In genomic region chr17:73572440-73572839, GRCm38 (mm10) we compare ENCODE assay signal across 8 mouse cellular contexts.
A peak's percentile ranks its signal among the peaks of the same experiment; 100 is the strongest.
DNase-seq lines count a peak whose midpoint lies in the region; ATAC-seq and TF ChIP-seq lines count a peak whose summit lies in the region.

No protein-coding gene starts in this region.

- TF ChIP-seq EP300 in stomach, postnatal 0 days (optimal IDR thresholded peaks at IDR 0.05), result no peak

- no peaks in the 10 kb centered on the region for H3K27me3 ChIP-seq in stomach, postnatal 0 days (ENCODE audit: control insufficient read depth, insufficient read depth, low read length)

- ATAC-seq in stomach, postnatal 0 days (ENCODE audit: low FRiP score, low TSS enrichment), result no peak

- H3K4me3 ChIP-seq in lung, adult 2 months (replicated peaks; ENCODE audit: extremely low read depth, low read depth, low read length), result no peak overlapping the region
- H3K4me3 ChIP-seq in stomach, postnatal 0 days (ENCODE audit: low read depth, low read length), result no peak overlapping the region

- peak; percentile 39 for TF ChIP-seq CTCF in lung, adult 2 months (IDR thresholded peaks at IDR 0.05; ENCODE audit: insufficient read depth, low read length)
- peak; percentile 59 for TF ChIP-seq CTCF in stomach, postnatal 0 days (IDR thresholded peaks at IDR 0.05; ENCODE audit: low read depth)

- H3K9me3 ChIP-seq in stomach, postnatal 0 days (ENCODE audit: control insufficient read depth, low read length), result no peaks in the 10 kb centered on the region

- H3K4me2 ChIP-seq in stomach, postnatal 0 days (replicated peaks; ENCODE audit: low read depth), result no peak overlapping the region

- DNase-seq in embryo, embryonic 10 days (ENCODE audit: low spot score), result peak; percentile 66
- no peak for DNase-seq in embryo, embryonic 11 days
- DNase-seq in urinary bladder, postnatal 14 days (ENCODE audit: low spot score), result peak; percentile 48
- no peak for DNase-seq in urinary bladder, postnatal 10 days (ENCODE audit: low spot score)
- peak; percentile 25 for DNase-seq in embryo, embryonic 9.5 days (ENCODE audit: extremely low spot score)
- DNase-seq in kidney, postnatal 14 days, result peak; percentile 67
- peak; percentile 28 for DNase-seq in lung, adult 2 months
- DNase-seq in stomach, postnatal 0 days (ENCODE audit: low spot score), result peak; percentile 29

- TF ChIP-seq POLR2A in lung, adult 2 months (IDR thresholded peaks at IDR 0.05; ENCODE audit: borderline replicate concordance, extremely low read depth, low read depth, low read length), result no peak

- no peak overlapping the region for H3K27ac ChIP-seq in stomach, postnatal 0 days (replicated peaks)

- no peaks in the 10 kb centered on the region for H3K4me1 ChIP-seq in lung, adult 2 months (ENCODE audit: control insufficient read depth, insufficient read depth, low read length)
- no peaks in the 10 kb centered on the region for H3K4me1 ChIP-seq in stomach, postnatal 0 days (replicated peaks; ENCODE audit: control insufficient read depth, insufficient read depth)

- no peak overlapping the region for H3K9ac ChIP-seq in stomach, postnatal 0 days (ENCODE audit: low read length)

- H3K36me3 ChIP-seq in stomach, postnatal 0 days (ENCODE audit: control insufficient read depth, insufficient read depth, low read length), result no peaks in the 10 kb centered on the region

- whole genome bisulfite sequencing in lung, adult 2 months, result 76% methylated on average over 5 of the region's 5 CpGs
- 80% methylated on average over 5 of the region's 5 CpGs for WGBS in stomach, postnatal 0 days

Comparison
In these comparisons a context has a peak if more than half of its experiments do, and no peak if none do; other contexts are left out.
1. DNase-seq: peak in embryo, embryonic 10 days (single experiment), urinary bladder, postnatal 14 days (single experiment), embryo, embryonic 9.5 days (single experiment), kidney, postnatal 14 days (single experiment), lung, adult 2 months (single experiment) and stomach, postnatal 0 days (single experiment); none in embryo, embryonic 11 days (single experiment) and urinary bladder, postnatal 10 days (single experiment).